Mouse (Mus musculus): ENCODE data around the gene Tagln.

The Tagln gene
- long read RNA-seq, experiment 1, transcript Tagln-201 (5 exons, 1,595 nt) = major isoform, 8 of 11 reads
- long read RNA-seq, experiment 1, partial matches to known transcripts = 3 of 11 reads
- long read RNA-seq, experiment 1, other reads (novel, unspliced or antisense) = 0 of 11 reads
- long read RNA-seq, experiment 2, transcript Tagln-201 (5 exons, 1,595 nt) = major isoform, 30 of 34 reads
- long read RNA-seq, experiment 2, partial matches to known transcripts = 1 of 34 reads
- long read RNA-seq, experiment 2, other reads (novel, unspliced or antisense) = 2 of 34 reads

- intact Hi-C loops (cut with DNase I) = loop anchor here (2.0 kb wide), 1 partner anchor 27 kb away; no protein-coding TSS in a partner anchor
Observed at GRCm38 (mm10) chr9:45935628-45936210, at the start of gene Tagln. Tagln (minus strand) TSS chr9:45936058.

GRCm38 (mm10) chr9:45985229-45985567 lies 49.3 kb upstream of the Tagln start:
- intact Hi-C loops (cut with DNase I) = no loop called here

DNA sequence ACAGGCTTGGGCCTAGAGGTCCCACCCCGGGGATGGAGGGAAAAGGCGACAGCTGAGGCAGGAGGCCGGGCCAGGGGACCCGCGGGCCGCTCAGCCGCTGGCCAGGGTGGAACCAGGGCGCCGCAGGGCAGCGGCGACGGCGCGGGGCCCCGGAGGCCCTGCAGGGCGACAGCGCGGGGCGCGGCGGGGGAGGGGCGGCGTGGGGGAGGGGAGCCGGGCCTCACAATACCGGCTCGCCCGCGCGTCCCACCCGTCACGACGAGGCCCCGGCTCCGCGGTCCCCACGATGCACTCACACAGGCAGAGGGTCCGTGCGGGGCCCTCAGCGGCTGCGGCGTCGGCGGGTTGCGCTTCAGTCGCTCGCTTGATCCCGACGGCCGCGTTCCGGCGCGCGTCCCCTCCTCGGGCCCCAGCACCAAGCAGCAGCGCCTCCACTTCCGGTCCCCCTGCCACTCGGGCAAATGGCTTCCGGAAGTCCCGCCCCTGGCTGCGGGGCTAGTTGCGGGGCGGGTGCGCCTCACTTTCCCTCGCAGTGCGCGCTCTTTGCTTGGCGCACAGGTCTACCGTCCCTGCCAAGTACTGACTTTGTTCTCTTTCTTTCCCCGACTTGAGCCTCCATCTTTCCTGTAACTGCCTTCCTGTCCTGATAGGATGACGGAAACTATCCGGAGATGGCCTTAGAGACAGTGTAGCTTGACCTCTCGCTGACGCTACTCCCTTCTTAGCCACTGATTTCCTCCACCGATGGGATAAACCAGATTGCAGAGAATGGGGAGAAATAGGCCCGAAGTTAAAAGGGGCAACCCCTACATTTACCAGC lies 48.8 kb upstream of the Tagln start:
- intact Hi-C loops (cut with DNase I) = no loop called here

GRCm38 (mm10) chr9:45983676-45984408 lies 48.0 kb upstream of the Tagln start:
- intact Hi-C loops (cut with DNase I) = no loop called here

DNA sequence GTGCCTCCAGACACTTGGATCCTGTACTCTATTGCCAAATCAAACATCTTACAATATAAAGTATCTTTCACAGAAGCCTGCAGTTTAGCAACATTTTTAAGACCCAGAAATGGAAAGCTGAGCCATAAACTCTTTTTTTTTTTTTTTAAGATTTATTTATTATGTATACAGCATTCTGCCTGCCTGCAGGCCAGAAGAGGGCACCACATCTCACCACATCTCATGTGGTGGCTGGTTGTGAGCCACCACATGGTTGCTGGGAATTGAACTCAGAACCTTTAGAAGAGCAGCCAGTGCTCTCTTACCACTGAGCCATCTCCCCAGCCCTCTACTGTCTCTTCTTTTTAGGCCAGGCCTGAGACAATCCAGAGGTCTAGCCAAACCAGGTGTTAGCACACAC lies 45.5 kb upstream of the Tagln start:
- intact Hi-C loops (cut with DNase I) = no loop called here

DNA sequence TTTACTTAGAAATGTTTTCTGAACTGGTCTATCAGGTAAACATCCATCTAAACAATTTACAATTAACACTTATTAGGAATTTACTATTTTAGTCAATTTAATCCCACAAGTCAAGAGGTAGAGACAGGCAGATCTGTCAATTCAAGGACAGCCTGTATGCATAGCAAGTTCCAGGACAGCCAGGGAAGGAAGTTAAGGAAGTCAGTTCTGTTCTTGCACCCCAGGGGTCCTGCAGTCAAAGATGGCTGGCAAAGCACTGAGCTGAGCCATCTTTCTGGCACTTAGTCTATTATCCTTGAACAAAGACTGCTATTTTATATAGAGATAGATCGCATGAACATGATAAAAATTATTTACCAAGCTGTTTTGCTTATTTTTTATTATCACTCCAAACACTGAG lies 44.8 kb upstream of the Tagln start:
- intact Hi-C loops (cut with DNase I) = no loop called here

DNA sequence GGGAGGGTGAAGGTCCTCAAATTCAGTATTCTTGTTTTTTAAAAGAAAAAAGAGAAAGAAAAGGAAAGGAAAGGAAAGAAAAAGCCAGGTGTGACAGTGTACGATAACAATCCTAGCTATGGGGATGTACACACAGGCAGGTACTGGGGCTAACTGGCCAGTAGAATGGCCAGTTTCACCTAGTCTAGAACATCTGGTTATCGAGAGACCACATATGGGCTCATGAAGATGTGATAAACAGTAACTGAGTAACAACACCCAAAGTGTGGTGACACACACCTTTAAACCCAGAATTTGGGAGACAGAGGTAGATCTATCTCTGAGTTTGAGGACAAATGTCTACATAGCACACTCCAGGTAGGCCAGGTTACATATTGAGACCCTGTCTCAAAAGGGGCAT lies 43.9 kb upstream of the Tagln start:
- intact Hi-C loops (cut with DNase I) = no loop called here

DNA sequence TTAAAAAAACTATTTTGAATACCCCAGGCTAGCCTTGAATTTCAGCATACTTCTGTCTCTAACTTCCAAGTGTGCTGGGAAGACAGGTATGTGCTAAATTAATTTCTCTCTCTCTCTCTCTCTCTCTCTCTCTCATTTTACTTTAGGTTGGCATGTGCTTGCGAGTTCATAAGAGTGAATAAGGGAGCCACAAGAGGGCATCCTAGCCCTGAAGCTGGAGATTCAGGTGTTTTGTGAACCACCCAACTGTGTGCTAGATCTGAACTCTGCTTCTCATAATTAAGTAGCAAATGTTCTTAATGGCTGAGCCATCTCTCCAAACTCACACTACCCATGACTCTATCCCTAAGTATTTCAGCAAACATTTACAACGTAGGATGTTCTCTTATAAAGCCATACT lies 41.0 kb upstream of the Tagln start:
- intact Hi-C loops (cut with DNase I) = no loop called here

GRCm38 (mm10) chr9:45963577-45963976 lies 27.7 kb upstream of the Tagln start:
- intact Hi-C loops (cut with DNase I) = no loop called here

- intact Hi-C loops (cut with DNase I) = no loop called here
Observed at GRCm38 (mm10) chr9:45961855-45962254, 26.0 kb upstream of the Tagln start.

DNA sequence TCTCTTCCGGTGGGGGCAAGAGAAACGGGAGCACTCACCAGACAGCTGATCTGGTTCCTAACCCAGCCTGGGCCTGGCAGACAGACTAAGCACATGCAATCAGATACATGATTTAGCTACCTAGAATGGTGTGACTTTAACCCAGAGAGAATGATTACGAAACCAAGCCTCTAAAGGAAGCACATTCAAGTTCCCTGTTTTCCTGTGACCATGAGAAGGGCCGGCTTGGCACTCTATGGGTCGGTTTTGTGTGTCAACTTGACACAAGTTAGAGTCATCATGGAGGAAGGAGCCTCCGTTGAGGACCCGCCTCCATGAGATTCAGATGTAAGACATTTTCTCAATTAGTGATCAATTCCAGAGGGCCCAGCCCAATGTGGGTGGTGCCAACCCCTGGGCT lies 23.8 kb upstream of the Tagln start:
- intact Hi-C loops (cut with DNase I) = no loop called here

- intact Hi-C loops (cut with DNase I) = no loop called here
Observed at GRCm38 (mm10) chr9:45958851-45959250, 23.0 kb upstream of the Tagln start.

DNA sequence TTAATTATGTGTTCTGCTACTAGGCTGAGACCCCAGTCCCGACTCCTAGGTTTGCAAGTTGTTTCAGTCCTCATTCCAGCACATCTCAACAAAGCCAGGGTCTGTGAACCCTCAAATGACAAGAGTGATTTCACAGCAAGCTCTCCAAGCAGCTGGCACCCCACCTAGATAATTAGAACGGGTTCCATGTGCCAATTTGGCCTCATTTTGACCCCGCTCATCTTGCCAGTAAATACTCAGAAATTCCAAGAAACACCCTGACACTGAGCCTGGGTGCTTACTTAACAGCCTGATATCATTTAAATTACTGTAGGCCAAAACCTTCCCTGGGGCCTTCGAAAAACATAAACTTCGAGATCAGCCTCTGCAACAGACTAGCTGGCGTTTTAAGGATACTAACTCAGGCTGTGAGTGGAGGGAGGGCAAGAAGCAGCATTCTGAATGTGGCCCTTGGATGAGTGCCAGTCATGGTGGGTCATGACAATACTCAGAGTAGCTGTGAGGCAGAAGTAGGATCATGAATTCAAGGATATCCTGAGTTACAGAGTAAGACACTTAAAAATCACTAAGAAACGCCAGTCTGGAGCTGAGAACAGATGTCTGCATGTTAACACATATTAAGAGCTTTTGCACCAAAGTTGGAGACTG lies 22.3 kb upstream of the Tagln start:
- intact Hi-C loops (cut with DNase I) = no loop called here

- intact Hi-C loops (cut with DNase I) = no loop called here
Observed at GRCm38 (mm10) chr9:45955107-45955963, 19.5 kb upstream of the Tagln start, which contains the start of gene Sidt2. Sidt2 (minus strand) TSS chr9:45955258.

DNA sequence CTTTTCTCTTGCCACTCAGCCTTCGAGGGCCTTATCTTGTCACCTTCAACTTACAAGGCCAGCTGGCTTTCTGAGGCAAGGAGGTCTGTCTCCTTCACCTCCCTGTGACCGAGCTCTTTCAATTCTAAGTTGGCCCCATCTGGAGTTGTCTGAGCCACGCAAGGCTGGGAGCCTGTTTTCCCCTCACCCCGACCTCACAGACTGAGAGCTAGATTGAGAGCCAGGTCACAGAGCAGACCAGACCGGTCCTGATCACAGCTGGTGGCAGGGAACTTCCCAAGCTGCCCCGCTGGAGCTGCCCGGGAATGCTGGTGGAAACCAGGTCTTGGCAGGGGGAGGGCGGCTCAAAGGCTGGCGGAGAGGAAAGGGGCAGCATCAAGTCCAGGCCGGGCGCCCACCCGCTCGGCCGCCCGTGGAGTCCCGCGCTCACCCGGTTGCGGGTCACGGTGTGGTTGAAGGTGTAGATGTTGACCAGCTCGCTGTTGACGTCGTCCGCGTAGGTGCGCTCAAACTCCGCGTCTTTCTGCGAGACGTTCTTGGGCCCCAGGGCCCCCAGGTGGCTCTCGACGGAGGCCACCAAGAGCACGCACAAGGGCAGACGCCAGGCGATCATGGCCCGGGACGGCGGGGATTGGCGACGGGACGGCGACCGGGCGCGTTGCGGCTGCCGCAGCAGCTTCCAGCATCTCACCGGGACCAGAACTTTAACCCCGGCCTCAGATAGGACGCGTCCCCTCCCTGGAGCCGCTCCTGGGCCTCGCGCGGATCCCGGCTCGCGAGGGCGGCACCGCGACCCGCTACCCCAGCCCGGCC lies 18.6 kb upstream of the Tagln start:
- intact Hi-C loops (cut with DNase I) = no loop called here

DNA sequence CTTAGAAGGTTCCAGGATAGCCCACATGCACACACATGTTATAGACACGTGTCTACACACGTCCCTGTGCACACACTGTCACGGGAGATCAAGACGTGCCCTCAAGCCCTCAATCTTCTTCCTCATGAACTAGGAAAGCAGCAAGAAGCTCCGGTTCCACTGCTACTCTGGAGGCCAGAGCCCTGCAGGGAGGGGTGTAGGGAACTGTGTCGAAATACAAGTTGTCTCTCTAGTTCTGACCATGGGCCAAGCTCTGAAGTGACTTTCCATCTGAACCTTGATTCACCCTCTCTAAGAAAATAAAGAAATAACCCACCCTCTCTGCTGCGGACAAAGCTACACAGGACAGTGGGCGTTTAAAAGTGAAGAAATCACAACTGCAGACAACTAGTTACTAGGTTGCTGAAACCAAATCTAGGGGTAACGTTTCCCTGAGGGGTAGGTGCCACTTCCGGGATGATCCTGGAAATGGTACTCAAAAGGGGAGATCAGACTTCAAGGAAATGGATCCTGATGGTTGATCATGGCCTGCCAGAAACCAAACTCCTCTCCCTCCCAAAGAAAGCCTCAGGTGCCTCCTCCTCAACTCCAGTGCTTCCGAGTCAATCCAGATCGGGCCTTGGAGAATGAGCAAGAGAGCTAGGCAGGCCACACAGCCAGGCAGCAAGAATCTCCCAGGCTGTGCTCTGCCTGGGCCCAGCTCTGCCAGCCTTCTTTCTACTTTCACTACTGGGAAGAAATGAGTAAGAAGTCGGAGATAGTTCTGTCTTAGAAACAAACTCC lies 17.8 kb upstream of the Tagln start:
- intact Hi-C loops (cut with DNase I) = no loop called here

DNA sequence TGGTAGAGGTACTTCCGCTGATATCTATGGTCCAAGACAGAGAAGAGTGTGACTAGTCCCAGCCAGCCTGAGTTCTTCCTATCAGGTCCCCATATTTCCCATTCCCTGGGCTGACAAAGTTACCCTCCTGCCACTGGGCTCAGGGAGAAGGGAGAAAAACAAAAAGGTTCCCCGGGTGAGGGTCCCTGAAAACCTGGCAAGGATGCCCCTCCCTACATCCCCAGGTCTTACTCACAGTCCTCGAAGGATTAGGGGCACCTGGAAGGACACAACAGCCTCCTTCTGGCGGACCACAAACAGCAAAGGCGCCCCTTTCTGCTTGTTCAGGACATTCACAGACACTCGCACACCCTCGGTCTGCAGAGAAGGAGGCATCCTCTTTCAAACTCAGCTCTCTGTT lies 17.0 kb upstream of the Tagln start:
- intact Hi-C loops (cut with DNase I) = no loop called here

GRCm38 (mm10) chr9:45952057-45952456 lies 16.2 kb upstream of the Tagln start:
- intact Hi-C loops (cut with DNase I) = no loop called here

GRCm38 (mm10) chr9:45946872-45947183 lies 11.0 kb upstream of the Tagln start:
- intact Hi-C loops (cut with DNase I) = no loop called here

Data from adrenal gland (tissue).